Mouse (Mus musculus) heart, postnatal 36 days (tissue): ENCODE data around the gene Tipin. TPM values are rescaled to one million over a fixed set of nuclear protein-coding genes. Genes with fewer than 3 reads are reported as not detected.
A peak's percentile ranks its signal among the peaks of the same experiment; 100 is the strongest.

Experiments
- DNase-seq, 2 experiments: peaks; one replicate each; pipeline ENCODE4 v3.0.0; 2021 to 2022
- intact Hi-C: fragments of 180-260 bp; cut with DNase I; formaldehyde crosslinking; loops from one replicate; pipeline ENCODE4 v1.15.1; 2025
- total RNA-seq, 2 experiments: library from RNA; stranded (reverse); gene quantifications; 2 replicates each; pipeline ENCODE4 v1.2.3; 2021

The Tipin gene
- total RNA-seq = 10 to 100 TPM; 10.5 to 10.9 TPM

DNA sequence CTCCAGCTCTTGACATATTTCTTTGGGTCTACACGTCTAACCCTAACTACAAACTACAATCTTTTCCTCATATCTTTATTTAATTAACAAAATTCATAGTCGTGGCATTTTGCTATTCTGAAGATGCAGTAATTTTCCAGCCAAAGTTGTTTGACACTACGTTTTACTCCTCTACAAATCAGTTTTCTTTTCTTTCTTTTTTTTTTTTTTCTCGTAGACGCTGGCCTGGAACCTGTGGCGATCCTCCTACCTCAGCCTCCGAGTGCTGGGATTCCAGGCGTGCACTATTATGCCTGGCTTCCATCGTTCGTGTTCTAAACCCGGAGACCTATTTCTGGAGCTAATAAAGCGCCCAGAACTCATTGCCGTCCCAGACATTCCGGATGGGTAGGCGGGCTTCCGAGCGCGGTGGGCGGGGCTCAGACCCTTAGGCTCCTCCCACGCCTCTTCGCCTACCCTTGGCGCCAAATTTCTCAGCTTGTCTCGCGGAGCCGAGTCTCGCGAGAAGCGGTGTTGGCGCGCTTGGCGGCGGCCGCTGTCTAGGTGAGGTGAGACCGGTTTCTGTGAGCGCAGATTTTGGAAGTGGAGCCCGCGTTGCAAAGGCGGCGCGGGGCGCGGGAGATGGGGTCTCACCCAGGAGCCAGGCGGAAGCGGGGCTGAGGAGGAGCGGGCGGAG is at the start of gene Tipin:
Tipin (plus strand) TSS at position 477 of the 676 bp plus-strand sequence.
- DNase-seq = peak; percentile 97 to 98
- intact Hi-C loops = loop anchor here (5.0 kb wide), 1 partner anchor 61 kb away; the partner anchor contains the start of gene Dis3l

DNA sequence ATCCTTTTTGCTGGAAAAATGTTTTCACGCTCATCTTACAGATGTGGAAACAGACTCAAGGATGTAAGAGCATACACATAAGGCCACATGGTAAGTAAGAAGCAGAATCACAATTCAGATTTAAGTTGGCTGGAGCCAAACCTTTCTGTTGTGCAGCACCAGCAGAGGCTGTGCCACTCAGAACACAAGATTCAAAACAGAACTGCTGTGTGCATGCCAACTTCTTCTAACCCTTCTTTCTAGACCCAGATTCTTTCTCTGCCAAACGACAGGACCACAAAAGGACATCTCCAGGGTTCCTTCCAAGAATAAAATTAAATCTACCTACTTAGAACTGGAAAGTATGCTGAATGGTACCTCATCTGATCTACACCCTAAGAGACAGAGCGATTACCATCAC is 49.7 kb upstream of the Tipin start:
- DNase-seq = no peak
- intact Hi-C loops = no loop called here

DNA sequence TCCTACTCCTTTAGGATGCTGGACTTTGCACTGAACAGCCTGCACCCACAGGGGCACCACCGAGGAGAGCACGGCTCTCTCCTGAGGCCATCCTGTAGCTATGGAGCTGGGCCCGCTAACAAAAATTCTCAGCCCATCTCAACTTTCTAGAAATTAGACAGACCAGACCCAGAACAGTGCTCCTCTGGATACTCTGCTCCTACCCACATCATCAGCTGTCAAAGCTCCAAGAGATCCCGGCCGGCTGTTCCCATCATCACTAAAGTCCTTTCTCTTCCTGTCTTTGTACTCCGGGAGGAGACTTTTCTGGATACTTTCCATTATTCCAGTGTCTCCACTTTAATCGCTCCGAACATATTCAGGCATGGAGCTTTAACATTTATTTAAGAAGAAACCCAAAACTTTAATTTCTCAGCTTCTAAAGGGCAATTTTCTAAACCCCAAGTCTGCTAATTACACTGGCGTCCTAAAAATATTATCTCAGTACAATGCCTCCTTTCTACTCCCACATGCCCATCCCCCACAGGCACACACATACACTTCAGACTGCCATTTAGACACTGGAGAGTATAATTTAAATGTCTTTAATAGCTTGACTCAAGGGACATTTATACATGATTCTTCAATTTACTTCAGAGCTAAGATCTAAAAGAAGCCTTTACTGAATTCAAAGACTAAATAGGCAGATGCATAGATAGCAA is 49.0 kb upstream of the Tipin start:
- peak; percentile 32 to 33 for DNase-seq
- intact Hi-C loops = no loop called here

DNA sequence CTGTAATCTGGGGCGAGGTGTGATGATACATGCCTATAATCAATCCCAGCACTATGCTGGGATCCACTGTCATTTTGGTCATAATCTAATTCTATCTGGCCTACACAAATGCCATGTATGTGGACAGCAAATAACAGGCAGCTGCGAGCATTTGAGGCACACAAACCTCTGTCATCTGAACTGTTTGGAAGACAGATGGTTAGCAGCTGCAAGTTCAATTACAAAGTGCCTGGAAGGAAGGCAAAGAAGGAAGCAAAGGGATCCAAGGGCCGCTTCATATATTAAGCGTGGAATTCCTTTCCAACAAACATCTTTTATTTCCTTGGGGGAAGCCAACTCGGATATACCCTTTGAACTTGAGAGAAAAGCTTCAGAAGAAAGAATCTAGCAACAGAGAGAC is 47.7 kb upstream of the Tipin start:
- DNase-seq = no peak
- intact Hi-C loops = loop anchor here (2.0 kb wide), 1 partner anchor 19 kb away; the partner anchor contains the start of gene Map2k1

DNA sequence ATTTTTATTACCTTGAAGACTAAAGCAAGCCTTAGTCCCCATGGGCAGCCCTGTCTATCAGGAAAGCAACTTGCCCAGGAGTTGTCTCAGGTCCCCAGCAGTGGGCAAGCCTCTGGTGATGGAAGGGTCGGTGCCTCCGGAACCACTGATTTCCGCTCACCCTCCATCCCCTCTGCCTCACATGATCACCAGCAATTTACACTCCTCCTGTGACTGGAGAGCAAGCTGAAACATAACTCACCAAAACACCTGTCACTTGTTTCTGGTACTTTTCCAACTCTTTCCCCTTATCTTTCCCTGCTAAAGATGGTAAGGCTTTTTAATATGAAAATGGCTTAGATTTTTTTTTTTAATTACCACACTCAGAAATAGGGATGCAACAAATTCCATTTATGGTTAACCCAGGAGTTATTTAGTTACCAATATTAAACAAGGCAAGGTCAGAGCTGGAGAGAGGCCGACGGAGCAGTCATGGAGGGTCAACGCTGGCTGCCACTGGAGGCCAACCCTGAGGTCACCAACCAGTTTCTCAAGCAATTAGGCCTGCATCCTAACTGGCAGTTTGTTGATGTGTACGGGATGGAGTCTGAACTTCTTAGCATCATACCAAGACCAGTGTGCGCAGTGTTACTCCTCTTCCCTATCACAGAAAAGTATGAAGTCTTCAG is 46.5 kb upstream of the Tipin start, which contains the start of gene Uchl4:
Uchl4 (plus strand) TSS at position 434 of the 668 bp plus-strand sequence.
- intact Hi-C loops = loop anchor here (2.0 kb wide), 1 partner anchor 18 kb away; the partner anchor contains the start of gene Map2k1

DNA sequence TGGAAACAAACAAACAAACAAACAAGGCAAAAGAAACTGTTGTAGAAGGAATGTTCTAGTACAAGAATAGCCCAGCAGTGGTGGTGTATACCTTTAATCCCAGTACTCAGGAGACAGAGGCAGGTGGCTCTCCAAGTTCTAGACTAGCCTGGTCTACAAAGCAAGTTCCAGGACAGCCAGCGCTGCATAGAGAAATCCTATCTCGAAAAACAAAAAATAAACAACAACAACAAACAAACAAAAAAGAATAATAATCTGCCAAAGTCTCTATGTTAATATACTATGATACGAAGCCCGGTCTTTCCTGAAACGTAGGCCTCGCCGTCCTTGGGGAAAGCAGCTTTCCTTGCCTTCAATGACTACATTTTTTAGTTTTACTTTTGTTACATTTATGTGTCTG is 45.3 kb upstream of the Tipin start:
- no peak for DNase-seq

More for the DNA sequence above, 46.5 kb upstream of the Tipin start, which contains the start of gene Uchl4:
- no peak for DNase-seq

DNA sequence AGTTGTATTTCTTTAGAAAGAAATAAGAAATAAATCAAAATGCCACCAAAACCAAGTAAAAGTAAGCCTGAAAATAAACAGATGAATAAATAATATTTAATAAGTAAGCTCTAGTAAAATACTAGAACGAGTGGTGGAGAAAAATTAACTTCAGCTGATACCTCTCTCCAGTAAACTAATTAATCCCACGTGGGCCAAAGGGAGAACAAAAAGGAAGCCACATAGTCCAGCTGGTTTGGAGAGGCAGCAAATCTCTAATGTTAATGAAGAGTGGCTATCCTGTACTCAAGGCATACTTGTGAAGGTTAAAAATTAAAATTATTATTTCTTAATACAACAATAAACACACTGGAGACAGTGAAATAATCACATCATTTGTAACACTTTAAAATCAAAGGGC is 41.3 kb upstream of the Tipin start:
- DNase-seq = no peak
- intact Hi-C loops = no loop called here

More for the DNA sequence above, 45.3 kb upstream of the Tipin start:
- intact Hi-C loops = no loop called here

DNA sequence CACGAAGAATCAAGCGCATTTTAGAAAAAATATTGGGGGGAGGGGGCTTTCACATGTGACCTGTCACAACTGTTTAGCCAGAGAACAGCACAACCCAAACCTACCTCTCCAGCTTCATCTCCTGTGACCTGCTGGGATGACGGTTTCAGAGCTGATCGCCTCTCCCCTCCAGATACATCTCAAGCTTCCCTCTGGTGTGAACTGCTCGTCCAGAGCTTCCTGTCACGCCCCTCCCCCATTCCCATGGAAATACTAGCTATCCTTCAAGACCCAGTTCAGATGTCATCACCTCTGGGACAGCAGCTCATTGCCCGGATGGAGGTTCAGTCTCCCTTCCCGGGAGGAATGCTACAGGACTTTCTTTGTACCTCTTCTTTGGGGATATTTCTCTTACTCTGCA is 40.7 kb upstream of the Tipin start:
- intact Hi-C loops = no loop called here
- peak in 1 of 2 experiments; percentile 20 for DNase-seq

DNA sequence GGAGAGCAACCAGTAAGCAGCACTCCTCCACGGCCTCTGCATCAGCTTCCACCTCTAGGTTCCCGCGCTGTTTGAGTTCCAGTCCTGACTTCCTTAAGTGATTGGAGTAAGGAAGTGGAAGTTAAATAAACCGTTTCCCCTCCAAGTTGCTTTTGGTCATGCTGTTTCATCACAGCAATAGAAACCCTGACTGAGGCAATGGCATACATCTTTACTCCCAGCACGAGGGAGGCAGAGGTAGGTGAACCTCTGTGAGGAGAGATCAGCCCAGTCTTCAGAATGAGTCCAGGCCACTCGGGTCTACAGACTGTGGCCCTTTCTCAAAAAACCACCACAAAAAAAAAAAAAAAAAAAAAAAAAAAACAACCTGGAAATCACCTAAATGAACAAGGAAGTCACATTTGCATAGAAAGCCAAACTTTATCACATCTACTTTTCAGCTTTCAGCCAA is 39.0 kb upstream of the Tipin start:
- intact Hi-C loops = no loop called here

DNA sequence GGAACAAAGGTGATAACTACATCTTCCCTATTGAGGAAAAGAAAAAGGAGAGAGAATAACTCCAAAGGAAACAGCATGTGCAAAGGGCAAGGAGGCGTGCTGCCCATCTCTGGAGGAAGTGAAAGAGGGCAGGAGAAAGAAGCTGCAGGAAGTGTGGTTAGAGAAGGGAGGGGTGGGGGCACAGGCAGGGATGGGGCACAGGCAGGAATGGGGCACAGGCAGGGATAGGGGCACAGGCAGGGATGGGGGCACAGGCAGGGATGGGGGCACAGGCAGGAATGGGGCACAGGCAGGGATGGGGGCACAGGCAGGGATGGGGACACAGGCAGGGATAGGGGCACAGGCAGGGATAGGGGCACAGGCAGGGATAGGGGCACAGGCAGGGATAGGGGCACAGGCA is 32.0 kb upstream of the Tipin start:
- intact Hi-C loops = no loop called here
- no peak for DNase-seq

More for the DNA sequence above, 39.0 kb upstream of the Tipin start:
- no peak for DNase-seq

DNA sequence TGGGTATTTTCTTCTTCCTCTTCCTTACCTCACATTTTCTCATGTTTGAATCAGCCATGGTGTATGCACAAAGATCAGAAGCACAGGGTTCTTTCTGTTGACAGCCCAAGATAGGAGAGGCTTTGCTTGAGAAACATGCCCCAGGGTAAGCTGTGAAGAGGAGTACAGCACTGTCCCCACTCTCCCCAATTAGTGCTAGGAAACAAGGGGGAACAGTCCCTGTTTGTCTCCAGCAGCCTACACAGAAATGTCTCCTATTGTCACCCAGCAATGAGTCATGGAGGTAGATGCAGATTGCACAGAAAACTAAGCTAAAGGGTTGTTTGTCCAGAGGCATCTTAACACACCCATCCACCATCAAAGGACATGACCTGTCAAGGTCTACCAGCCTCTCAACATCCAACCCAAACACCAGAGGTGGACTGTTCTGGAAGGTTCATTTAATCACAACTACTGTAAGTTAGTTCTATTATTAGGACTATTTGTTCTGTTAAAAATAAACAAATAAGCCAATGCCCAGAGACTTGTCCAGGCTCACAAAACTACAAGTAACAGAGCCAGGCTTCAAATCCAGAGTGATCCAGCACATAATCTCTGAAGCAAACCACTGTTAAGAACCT is 31.2 kb upstream of the Tipin start:
- intact Hi-C loops = loop anchor here (5.0 kb wide), 2 partner anchors 38 to 113 kb away; no protein-coding TSS in a partner anchor
- no peak for DNase-seq

DNA sequence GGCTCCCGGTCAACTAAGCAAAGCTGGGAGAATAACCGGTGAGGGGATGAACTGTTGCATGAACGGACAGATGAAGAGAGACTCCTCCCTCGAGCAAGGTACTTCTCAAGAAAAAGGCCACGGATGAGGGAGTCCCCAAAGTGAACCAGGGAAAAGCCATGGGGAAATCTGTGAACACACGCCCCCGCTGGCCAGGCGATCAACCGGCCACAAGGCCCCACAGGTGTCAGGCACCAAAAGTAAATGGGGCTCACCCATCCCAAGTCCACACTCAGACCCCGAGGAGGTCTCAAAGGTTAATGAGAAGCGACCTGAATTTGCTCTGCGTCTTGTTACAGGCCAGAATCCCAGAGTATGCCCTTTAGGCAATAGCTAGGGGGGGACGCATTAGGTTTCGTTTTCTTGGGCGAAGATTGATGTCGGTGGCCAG is 28.8 kb upstream of the Tipin start:
- peak; percentile 18 to 62 for DNase-seq
- intact Hi-C loops = loop anchor here (1.0 to 5.0 kb wide), 4 partner anchors 18 to 115 kb away; partner anchors contain the start of genes Snapc5 and Uchl4

DNA sequence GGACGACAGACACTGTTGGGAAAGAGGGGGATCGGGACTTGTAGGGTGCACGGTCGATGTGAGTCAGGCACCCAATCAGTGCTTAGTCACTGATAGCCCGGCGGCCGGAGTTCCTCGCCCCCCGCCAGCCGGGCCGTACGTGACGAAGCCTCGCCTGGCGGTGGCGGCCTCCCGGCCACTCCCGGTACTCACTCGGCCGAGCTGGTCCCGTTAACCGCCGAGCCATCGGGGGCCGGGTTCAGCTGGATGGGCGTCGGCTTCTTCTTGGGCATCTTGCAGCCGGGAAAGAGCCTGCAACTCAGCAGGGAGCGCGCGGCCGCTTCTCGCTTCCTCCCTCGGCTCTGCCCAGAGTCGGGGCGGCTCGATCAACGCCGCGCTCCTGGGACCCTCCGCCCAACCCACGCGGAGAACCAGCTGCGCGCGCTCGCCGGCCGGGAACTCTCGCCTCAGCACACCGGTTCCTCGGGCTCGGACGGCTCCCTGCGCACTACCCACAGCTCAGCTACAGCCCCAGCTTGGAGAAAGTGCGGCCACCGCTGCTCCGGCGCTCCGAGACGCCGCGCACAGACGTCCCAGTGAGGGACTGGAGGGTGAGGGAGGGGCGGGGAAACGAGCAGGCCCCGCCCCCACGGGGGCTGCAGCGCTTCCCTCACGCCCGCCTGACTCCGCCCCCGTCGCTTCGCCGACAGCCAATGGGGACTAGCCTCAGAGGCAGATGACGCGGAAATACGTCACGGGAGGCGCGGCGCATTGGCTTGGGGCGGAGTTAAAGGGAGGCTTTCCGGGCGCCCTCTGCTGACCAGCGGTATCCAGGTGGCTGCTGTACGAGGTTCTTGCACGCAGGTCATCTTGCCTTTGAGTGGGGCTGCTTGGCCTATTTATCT is 28.1 kb upstream of the Tipin start, which contains the start of gene Map2k1:
Map2k1 (minus strand) TSS at position 611 of the 884 bp plus-strand sequence.
- intact Hi-C loops = loop anchor here (1.0 to 5.0 kb wide), 4 partner anchors 18 to 116 kb away; partner anchors contain the start of genes Snapc5 and Uchl4
- peak; percentile 100 for DNase-seq

DNA sequence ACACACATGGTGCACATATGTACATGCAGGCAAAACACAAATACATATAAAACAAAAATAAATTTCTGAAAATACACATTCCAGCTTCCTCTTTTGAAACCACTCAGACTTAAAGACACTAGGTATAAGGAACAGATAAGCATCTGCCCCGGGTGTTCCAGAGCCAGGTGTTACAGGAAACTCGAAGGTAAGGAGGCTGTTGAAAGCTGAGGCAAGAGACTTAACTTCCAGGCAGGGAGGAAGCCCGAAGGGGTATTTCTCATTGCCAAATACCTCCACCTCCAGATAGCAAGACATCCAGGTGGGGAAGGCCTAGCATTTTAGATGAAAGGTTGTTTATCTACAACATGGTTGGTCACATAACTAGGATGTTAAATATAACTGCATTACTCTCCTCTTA is 26.0 kb upstream of the Tipin start:
- intact Hi-C loops = no loop called here

DNA sequence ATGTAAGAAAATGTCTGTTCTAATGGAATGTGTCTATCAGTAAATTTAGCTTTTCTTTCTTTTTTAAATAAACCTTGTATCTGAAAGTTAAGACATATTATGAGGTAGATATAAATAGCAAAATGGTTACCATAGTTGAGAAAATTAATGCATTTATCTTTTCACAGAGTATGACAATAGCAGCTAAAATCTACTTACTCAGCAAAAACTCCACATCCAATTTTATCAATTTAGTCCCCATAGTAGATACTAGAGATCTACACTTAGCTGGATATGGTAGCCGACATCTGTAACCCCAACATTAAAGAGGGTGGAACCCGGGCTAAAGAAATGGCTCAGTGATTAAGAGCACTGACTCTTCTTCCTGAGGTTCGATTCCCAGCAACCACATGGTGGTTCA is 25.2 kb upstream of the Tipin start:
- no peak for DNase-seq
- intact Hi-C loops = no loop called here

More for the DNA sequence above, 26.0 kb upstream of the Tipin start:
- DNase-seq = no peak

DNA sequence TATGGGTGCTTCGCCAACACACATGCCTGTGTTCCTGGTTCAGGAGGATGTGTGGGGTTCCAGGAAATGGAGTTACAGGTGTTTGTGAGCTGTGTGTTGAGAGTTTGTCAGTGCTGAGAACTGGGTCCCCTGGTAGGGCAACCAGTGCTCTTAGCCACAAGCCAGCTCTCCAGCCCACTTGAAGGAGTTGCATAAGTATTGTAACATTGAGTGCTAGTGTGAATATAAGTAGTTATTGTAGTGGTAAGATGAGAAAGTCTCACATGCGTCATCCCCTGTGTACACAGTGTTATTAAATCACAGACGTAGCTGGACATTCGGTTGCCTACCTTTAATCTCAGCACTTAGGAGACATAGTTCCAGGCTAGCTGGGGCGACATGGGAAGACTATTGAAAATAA is 21.5 kb upstream of the Tipin start:
- no peak for DNase-seq
- intact Hi-C loops = no loop called here

DNA sequence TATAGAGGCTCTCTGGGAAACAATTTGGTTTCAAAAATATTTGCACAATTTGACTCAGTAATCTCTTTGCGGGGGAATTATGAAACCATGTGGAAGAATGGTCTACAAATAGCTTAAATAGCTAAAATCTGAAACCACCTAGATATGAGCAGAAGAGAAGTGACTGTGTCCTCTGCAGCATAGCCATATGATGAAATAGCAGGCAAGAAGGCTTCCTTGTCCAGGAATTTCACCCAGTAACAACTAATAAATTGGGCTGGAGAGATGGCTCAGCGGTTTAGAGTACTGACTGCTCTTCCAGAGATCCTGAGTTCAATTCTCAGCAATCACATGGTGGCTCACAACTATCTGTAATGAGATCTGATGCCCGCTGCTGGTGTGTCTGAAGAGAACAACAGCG is 20.4 kb upstream of the Tipin start:
- intact Hi-C loops = no loop called here

DNA sequence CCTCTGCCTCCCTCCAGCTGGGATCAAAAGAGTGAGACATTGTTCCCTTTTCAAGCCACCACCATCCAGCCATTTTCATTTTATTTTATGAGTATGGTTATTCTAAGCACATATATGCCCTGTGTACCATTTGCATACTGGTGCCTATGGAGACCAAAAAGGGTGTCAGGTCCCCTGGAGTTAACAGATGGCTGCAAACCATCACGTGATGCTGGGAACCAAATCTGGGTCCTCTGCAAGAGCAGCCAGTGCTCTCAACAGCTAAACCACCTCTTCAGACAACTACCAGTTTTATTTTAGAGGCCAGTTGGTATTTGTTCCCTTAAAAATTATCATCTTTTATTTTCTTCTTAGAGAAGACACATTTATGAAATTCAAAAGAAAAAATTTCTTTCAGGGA is 16.6 kb upstream of the Tipin start:
- DNase-seq = no peak
- intact Hi-C loops = no loop called here

More for the DNA sequence above, 20.4 kb upstream of the Tipin start:
- no peak for DNase-seq

DNA sequence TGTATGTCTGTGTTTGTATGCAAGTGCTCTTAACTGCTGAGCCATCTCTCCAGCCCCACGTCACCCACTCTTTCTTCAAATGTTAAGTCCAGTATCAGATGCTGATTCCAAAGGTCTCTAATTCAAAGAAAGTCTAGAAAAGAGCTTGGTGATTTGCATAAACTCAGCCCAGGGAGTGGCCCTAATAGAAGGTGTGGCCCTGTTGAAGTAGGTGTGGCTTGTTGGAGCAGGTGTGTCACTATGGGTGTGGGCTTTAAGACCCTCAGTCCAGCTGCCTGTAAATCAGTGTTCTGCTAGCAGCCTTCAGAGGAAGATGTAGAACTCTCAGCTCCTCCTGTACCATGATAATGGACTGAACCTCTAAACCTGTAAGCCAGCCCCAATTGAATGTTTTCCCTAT is 14.2 kb upstream of the Tipin start:
- DNase-seq = no peak
- intact Hi-C loops = no loop called here
